Mouse (Mus musculus): ENCODE data around the gene Olfr356. TPM values are rescaled to one million over a fixed set of nuclear protein-coding genes. Genes with fewer than 3 reads are reported as not detected.

Gene Olfr356
- total RNA-seq (2021), result not detected
- long read RNA-seq, experiment 1, result 0 reads
- long read RNA-seq, experiment 2, result 0 reads

GRCm38 (mm10) chr2:36936821-36937220, at the start of gene Olfr356:
Gene Olfr356 (plus strand): TSS chr2:36937121.
- intact Hi-C loops (cut with DNase I), result no loop called here
- no peak for DNase-seq

- intact Hi-C loops (cut with DNase I), result no loop called here
- no peak for DNase-seq
Observed at GRCm38 (mm10) chr2:36892836-36893235, 44.1 kb upstream of the Olfr356 start, which contains the start of gene Olfr353. Gene Olfr353 (minus strand): TSS chr2:36892936.

GRCm38 (mm10) chr2:36897114-36897513, 39.8 kb upstream of the Olfr356 start:
- intact Hi-C loops (cut with DNase I), result no loop called here
- DNase-seq, result no peak

GRCm38 (mm10) chr2:36905380-36905779, 31.5 kb upstream of the Olfr356 start, which contains the start of gene Olfr354:
Gene Olfr354 (plus strand): TSS chr2:36905680.
- no peak for DNase-seq
- intact Hi-C loops (cut with DNase I), result no loop called here

- no peak for DNase-seq
- intact Hi-C loops (cut with DNase I), result no loop called here
Observed at GRCm38 (mm10) chr2:36928797-36929196, 8.1 kb upstream of the Olfr356 start, which contains the start of gene Olfr355. Gene Olfr355 (minus strand): TSS chr2:36928897.

Other genes with a start within 250 kb of the Olfr356 start
- gene Olfr347, start 205.2 kb upstream of the Olfr356 start, total RNA-seq (2021), result not detected
- not detected for gene Olfr348, start 152.8 kb upstream of the Olfr356 start, total RNA-seq (2021)
- gene Olfr50, start 146.6 kb upstream of the Olfr356 start, total RNA-seq (2021), result not detected
- gene Olfr3, start 120.1 kb upstream of the Olfr356 start, total RNA-seq (2021), result not detected
- not detected for gene Olfr350, start 90.8 kb upstream of the Olfr356 start, total RNA-seq (2021)
- gene Olfr351, start 74.5 kb upstream of the Olfr356 start, total RNA-seq (2021), result not detected
- gene Olfr352, start 68.7 kb upstream of the Olfr356 start, total RNA-seq (2021), result not detected
- gene Olfr353, start 44.2 kb upstream of the Olfr356 start, total RNA-seq (2021), result not detected
- not detected for gene Olfr354, start 31.4 kb upstream of the Olfr356 start, total RNA-seq (2021)
- not detected for gene Olfr355, start 8.2 kb upstream of the Olfr356 start, total RNA-seq (2021)
- not detected for gene Olfr357, start 56.7 kb downstream of the Olfr356 start, total RNA-seq (2021)
- not detected for gene Olfr358, start 72.2 kb downstream of the Olfr356 start, total RNA-seq (2021)
- gene Olfr360, start 128.6 kb downstream of the Olfr356 start, total RNA-seq (2021), result not detected
- not detected for gene Olfr361, start 152.2 kb downstream of the Olfr356 start, total RNA-seq (2021)
- not detected for gene Olfr362, start 180.8 kb downstream of the Olfr356 start, total RNA-seq (2021)
- not detected for gene Olfr364-ps1, start 202.2 kb downstream of the Olfr356 start, total RNA-seq (2021)